Mouse (Mus musculus) lung, embryonic 16.5 days (tissue): ENCODE measurements around the gene Ifnz. TPM values are rescaled to one million over a fixed set of nuclear protein-coding genes. Genes with fewer than 3 reads are reported as not detected.

Source experiments
- polyA plus RNA-seq: library from polyadenylated mRNA; unstranded; fragments of >200 nt; fragmentation: Nextera tagmentation; extraction: Ambion mirVana; gene quantifications from 2 replicates; pipeline ENCODE4 v1.2.1, GENCODE M21; 2015

The Ifnz gene
- polyA plus RNA-seq, 1 experiment from 2014 or later, result 0.34 TPM

Other genes with a start within 250 kb of the Ifnz start
- gene Ifna15, start 223.9 kb upstream of the Ifnz start, polyA plus RNA-seq, result not detected in 2 replicates
- gene Ifna14, start 210.3 kb upstream of the Ifnz start, polyA plus RNA-seq, result not detected in 2 replicates
- not detected in 2 replicates for gene Ifna9, start 189.7 kb upstream of the Ifnz start, polyA plus RNA-seq
- not detected in 2 replicates for gene Ifna12, start 178.8 kb upstream of the Ifnz start, polyA plus RNA-seq
- gene C87499, start 147.7 kb upstream of the Ifnz start, polyA plus RNA-seq, result not detected in 2 replicates
- not detected in 2 replicates for gene Ifna13, start 137.7 kb upstream of the Ifnz start, polyA plus RNA-seq
- gene Ifna16, start 105.2 kb upstream of the Ifnz start, polyA plus RNA-seq, result not detected in 2 replicates
- not detected in 2 replicates for gene Ifna2, start 98.2 kb upstream of the Ifnz start, polyA plus RNA-seq
- not detected in 2 replicates for gene Ifnab, start 90.8 kb upstream of the Ifnz start, polyA plus RNA-seq
- gene Gm26566, start 60.3 kb upstream of the Ifnz start, polyA plus RNA-seq, result 0.82 and 1.2 TPM in 2 replicates
- gene Klhl9, start 59.7 kb upstream of the Ifnz start, polyA plus RNA-seq, result 88.1 and 91.8 TPM in 2 replicates
- gene Gm13271, start 27.3 kb upstream of the Ifnz start, polyA plus RNA-seq, result not detected in 2 replicates
- 0.31 TPM in 1 of 2 replicates, not detected in the other for gene Gm13283, start 22.0 kb upstream of the Ifnz start, polyA plus RNA-seq
- gene Gm13290, start 8.3 kb upstream of the Ifnz start, polyA plus RNA-seq, result 0.38 and 0.49 TPM in 2 replicates
- gene Gm13289, start 5.2 kb upstream of the Ifnz start, polyA plus RNA-seq, result not detected in 2 replicates
- gene Gm13272, start 2.3 kb upstream of the Ifnz start, polyA plus RNA-seq, result not detected in 2 replicates
- gene Gm13276, start 3.6 kb downstream of the Ifnz start, polyA plus RNA-seq, result 0.36 and 1.2 TPM in 2 replicates
- not detected in 2 replicates for gene Gm13277, start 6.5 kb downstream of the Ifnz start, polyA plus RNA-seq
- not detected in 2 replicates for gene Gm13278, start 9.4 kb downstream of the Ifnz start, polyA plus RNA-seq
- not detected in 2 replicates for gene Gm13275, start 12.4 kb downstream of the Ifnz start, polyA plus RNA-seq
- not detected in 2 replicates for gene Gm13279, start 15.3 kb downstream of the Ifnz start, polyA plus RNA-seq
- 1.5 and 1.8 TPM in 2 replicates for gene Gm13285, start 17.5 kb downstream of the Ifnz start, polyA plus RNA-seq
- not detected in 2 replicates for gene Gm13287, start 21.1 kb downstream of the Ifnz start, polyA plus RNA-seq
- gene Gm13288, start 23.4 kb downstream of the Ifnz start, polyA plus RNA-seq, result not detected in 2 replicates
- not detected in 2 replicates for gene Ifna7, start 34.1 kb downstream of the Ifnz start, polyA plus RNA-seq
- gene Ifna11, start 37.8 kb downstream of the Ifnz start, polyA plus RNA-seq, result not detected in 2 replicates
- not detected in 2 replicates for gene Ifna6, start 45.3 kb downstream of the Ifnz start, polyA plus RNA-seq
- not detected in 2 replicates for gene Ifna5, start 53.4 kb downstream of the Ifnz start, polyA plus RNA-seq
- not detected in 2 replicates for gene Ifna4, start 59.7 kb downstream of the Ifnz start, polyA plus RNA-seq
- not detected in 2 replicates for gene Ifna1, start 68.0 kb downstream of the Ifnz start, polyA plus RNA-seq
- not detected in 2 replicates for gene Ifne, start 98.1 kb downstream of the Ifnz start, polyA plus RNA-seq